Mouse (Mus musculus) bone marrow macrophage, adult 2 months (primary cell): ENCODE data around the gene Cep295nl. TPM values are rescaled to one million over a fixed set of nuclear protein-coding genes. Genes with fewer than 3 reads are reported as not detected.
"Not testable (repeated sequence)": the region's sequence is repeated elsewhere in the genome, so short reads cannot be mapped to it uniquely, and the experiment has no call there.

Source experiments
- H3K27ac ChIP-seq: 2 replicates; pipeline ENCODE4 v1.5.1; 2012; ENCODE audit warnings: low read depth, low read length; ENCODE audit not compliant: insufficient read depth
- H3K4me1 ChIP-seq: 2 replicates; pipeline ENCODE4 v1.6.1; 2012; ENCODE audit warnings: low read length; ENCODE audit not compliant: control insufficient read depth, insufficient read depth
- H3K4me3 ChIP-seq: 2 replicates; pipeline ENCODE4 v1.5.1; 2012; ENCODE audit warnings: mild to moderate bottlenecking, low read length, moderate library complexity; ENCODE audit not compliant: insufficient read depth
- CTCF ChIP-seq: IDR thresholded peaks from 2 replicates; pipeline ENCODE4 v1.5.1; 2012; ENCODE audit warnings: low read depth, mild to moderate bottlenecking, low read length, moderate library complexity
- POLR2A ChIP-seq: IDR thresholded peaks from 2 replicates; pipeline ENCODE4 v1.6.1; 2012; ENCODE audit warnings: mild to moderate bottlenecking, low read depth, low read length, borderline replicate concordance
- polyA plus RNA-seq: library from polyadenylated mRNA; stranded (reverse); fragments of >200 nt; gene quantifications from 2 replicates; pipeline ENCODE4 v1.2.4, GENCODE M21; 2012; ENCODE audit not compliant: missing spikeins, insufficient read depth, insufficient read length

Cep295nl gene
- polyA plus RNA-seq, 1 experiment: 2.3 TPM

DNA sequence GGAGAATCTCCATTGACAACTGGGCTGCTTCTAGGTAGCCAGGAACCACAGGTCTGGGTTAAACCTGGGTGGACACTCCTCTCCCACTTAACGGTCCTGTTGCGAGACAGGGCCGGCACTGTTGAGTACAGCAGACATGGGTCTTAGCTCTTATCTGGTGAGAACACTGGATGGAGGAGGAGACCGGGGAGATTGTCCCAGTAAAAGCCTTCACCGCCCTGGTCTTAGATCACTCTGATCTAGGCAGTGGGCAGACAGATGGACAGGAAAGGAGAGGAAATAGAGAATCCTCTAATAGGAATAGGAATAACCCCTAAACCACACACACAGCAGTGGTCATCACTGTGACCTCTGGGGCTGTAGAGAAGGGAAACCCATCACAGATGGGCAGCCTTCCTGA is 18.3 kb downstream of the Cep295nl start:
- no peak overlapping the region for H3K4me3 ChIP-seq
- no peak for TF ChIP-seq CTCF
- H3K4me1 ChIP-seq: peaks cover 21% of the 10 kb centered on the region
- H3K27ac ChIP-seq: no peak overlapping the region

DNA sequence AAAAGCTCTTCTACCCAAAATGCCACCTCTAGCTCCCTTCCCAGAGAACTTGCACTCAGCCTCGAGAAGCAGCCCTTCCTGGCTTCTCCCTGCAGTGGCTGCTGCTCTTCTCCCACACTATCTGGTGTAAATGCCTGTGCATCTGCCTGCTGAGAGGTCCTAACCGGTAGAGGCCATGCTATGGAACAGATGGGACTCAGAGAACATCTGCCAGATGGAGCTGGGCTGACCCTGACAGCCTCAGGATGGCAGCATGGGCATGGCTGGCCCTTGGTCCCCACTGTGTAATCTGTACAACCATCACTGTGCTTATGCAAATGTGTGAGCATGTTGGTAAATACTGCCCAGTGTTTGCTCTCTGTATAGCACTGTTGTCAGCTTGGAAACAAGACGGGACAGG is 19.7 kb downstream of the Cep295nl start:
- Histone ChIP-seq H3K4me3 (no peak overlapping the region), H3K27ac (no peak overlapping the region), H3K4me1 (peaks cover 21% of the 10 kb centered on the region)
- TF ChIP-seq POLR2A: no peak
- TF ChIP-seq CTCF: no peak

DNA sequence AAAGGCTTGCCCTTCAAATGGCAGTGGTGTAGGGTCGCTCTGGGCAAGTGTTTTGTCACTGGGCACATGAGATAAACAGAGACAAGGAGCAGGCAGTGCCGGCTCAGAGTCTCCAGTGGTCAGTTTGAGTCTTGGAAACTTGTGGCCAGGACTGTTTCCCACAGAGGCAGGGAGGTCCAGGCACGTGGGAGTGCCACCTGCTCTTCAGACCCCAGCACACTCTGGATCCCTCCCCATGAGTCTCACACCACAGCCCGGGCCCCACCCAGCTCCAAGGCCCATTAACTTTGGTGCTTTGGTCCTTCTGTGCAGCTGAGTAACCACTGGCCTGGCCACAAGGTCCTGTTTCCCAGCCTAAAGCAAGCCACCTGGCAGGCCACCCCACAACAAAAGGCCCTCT is 20.3 kb downstream of the Cep295nl start:
- H3K4me3 ChIP-seq: no peak overlapping the region
- TF ChIP-seq POLR2A (no peak), CTCF (no peak)
- H3K27ac ChIP-seq: no peak overlapping the region
- H3K4me1 ChIP-seq: peaks cover 21% of the 10 kb centered on the region

DNA sequence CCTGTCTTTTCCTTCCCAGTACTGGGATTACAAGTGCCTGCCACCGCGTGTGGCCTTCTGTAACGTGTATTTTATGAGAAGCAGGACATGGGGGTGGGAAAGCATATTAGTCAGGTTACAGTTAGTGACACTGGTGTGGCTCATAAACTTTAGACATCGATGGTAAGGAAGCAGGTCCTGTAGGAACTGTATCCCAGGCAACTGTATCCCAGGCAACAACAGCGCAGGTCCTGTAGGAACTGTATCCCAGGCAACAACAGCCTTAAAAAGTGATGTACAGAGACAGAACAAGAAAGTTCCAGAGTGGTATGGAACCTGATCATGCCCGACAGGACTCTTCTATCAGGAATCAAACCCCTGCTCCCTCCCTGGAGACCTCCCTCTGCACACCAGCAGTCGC is 20.8 kb downstream of the Cep295nl start:
- Histone ChIP-seq H3K4me1 (peaks cover 21% of the 10 kb centered on the region), H3K27ac (no peak overlapping the region), H3K4me3 (no peak overlapping the region)
- TF ChIP-seq POLR2A (no peak), CTCF (no peak)

DNA sequence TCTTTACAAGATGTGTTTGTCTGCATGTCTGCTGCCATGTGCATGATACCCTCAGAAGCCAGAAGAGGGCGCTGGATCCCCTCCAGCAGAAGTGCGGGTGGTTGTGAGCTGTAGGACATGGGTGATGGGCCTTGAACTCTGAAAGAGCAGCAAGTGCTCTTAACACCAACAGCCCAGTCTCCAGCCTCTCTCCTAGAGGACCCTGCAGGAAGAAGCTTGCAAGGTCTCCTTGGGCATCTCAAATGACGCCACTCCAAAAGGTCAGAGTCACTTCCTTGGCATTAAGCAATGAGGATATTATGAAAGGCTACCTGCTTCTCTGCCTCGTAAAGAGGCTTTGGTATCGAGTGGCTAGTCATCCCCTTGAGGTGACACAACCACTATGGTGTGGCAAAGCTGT is 23.6 kb downstream of the Cep295nl start:
- Histone ChIP-seq H3K27ac (no peak overlapping the region), H3K4me3 (no peak overlapping the region), H3K4me1 (peaks cover 1% of the 10 kb centered on the region; the same call in 1 of the 2 replicates)
- no peak for TF ChIP-seq POLR2A
- peak; percentile 74 for TF ChIP-seq CTCF

DNA sequence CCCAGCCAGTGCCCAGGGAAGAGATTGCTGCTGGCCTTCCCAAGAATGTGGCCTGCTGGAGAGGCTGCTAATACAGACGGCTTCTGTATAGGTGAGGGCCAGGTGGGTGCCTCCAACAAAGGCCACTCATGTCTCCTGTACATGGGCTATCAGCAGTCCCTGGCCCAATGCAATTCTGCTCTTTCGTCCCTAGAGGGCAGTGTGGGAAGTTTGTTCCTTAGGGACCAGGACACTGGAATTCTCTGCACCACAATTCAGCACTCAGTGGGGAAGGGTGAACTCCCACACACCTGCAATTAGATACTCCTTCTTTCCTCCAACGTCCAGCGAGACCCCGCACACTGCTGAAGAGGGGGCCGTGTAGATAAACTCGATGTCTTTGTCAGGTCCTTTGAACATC is 25.2 kb downstream of the Cep295nl start:
- TF ChIP-seq CTCF (peak; percentile 70), POLR2A (no peak)
- Histone ChIP-seq H3K27ac (no peak overlapping the region), H3K4me3 (no peak overlapping the region), H3K4me1 (peaks cover 12% of the 10 kb centered on the region)

DNA sequence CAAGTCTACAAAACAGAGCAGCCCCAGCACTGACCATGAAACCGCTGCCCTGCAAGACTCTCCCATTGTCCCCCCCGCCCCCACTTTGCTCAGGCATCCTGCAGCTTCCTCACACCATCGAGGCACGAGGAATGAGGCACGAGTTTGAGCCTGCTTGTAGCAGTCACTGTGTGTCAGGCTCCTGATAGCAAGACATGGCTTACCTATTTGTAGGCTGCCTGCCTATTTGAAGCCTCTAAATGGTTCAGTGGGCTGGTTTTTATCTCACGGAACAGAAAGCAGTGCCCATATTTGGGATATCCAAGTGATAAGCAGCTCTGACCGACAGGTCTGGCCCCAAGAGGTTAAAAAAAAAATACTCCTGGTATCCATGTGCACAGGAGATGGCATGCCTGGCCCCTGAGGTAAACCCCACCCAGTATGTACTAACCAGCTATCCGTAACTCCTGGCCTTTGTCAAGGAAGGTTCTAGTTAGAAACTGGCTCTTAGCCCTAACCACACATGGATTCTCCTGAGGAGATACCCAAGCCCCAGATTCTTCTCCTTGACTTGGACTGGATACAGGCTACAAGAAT is 26.0 kb downstream of the Cep295nl start:
- Histone ChIP-seq H3K4me3 (no peak overlapping the region), H3K4me1 (peaks cover 20% of the 10 kb centered on the region), H3K27ac (no peak overlapping the region)
- TF ChIP-seq POLR2A: no peak
- no peak for TF ChIP-seq CTCF

DNA sequence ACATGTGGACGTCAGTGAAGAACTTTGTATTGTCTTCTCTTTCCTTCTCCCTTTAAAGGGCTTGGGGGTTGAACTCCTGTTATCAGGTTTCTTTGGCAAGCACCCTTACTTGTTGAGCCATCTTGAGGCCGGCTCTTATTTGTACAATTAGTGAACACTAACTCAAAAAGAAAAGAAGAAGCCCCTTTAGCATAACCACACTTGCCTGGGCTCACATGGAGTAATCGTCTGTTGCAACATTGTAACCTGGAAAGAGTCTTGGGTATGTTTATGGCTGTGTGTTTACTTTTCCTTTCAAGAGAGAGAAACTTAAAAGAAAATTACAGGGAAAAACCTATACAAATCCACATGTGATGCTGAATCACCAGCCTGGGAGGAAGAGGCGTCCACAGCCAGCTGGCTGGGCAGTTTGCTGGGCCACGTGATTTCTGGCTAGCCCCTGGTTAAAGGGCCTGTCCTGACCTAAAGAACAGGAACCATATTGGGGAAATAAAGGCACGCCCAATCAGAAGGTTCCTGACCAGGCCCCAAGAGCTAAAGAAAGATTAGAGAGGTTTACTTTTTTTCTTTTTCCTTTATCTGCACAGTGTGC is 30.1 kb downstream of the Cep295nl start:
- Histone ChIP-seq H3K27ac (peak overlapping the region; percentile 92), H3K4me1 (peaks cover 21% of the 10 kb centered on the region), H3K4me3 (no peak overlapping the region)
- TF ChIP-seq POLR2A (no peak), CTCF (no peak)

DNA sequence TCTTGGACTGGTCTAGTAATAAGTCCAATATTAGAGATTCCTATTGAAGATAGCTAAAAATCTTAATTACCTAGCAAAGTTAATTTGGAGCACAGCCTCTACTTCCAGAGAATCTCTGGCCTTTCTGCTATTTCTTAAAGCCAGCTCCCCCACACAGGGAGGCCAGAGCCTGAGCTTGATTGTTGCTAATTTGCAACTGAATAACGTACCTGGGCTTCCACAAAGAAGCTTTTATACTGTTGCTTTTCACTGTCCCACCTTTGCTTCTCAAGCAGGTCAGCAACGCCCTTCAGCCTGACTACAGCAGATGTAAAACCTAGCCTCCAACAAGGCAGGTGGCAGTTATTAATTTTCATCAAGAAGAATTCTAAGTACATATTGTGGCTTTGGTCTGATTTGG is 34.3 kb downstream of the Cep295nl start:
- H3K4me3 ChIP-seq: not testable (repeated sequence)
- H3K4me1 ChIP-seq: peaks cover 14% of the 10 kb centered on the region

DNA sequence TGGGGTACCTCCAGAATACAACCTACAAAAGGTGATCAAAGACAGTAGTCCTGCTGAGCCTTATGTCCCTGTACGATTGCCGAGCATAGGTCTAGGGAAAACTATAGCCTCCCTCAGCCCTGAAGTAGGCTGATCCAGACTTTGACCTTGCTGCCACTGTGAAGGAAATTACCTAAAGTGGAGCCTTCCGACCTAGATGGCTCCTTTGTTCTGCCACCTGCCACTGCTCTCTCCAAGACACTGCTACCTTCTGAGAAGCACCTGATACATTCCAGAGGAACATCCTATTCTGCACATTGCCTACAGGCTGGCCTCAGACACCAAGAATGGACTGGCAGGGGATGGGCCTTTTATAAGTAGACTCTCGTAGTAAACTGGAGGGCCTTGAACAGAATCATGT is 38.3 kb downstream of the Cep295nl start:
- H3K4me1 ChIP-seq, H3K27ac ChIP-seq, H3K4me3 ChIP-seq: not testable (repeated sequence)

More for the DNA sequence above, 34.3 kb downstream of the Cep295nl start:
- H3K27ac ChIP-seq: not testable (repeated sequence)

DNA sequence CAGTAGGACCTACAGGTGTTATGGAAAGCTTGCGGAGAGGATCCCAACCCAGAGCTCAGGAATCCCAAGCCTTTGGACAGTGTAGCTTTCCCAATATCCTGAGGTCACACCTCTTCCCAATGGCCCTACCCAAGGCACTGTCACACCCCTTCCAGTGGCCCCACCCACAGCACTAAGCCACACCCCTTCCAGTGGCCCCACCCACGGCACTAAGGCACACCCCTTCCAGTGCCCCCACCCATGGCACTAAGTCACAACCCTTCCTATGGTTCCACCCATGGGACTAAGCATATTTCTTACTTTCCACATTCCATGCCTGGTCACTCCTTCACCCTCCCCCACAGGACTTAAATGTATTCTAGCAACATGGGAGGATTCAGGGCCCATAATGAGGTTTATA is 43.5 kb downstream of the Cep295nl start:
- TF ChIP-seq POLR2A (no peak), CTCF (no peak)
- no peak overlapping the region for H3K27ac ChIP-seq
- H3K4me1 ChIP-seq: no peaks in the 10 kb centered on the region
- no peak overlapping the region for H3K4me3 ChIP-seq
